Mouse (Mus musculus) brown adipose tissue, adult 24 weeks (tissue): ENCODE results near the gene Tor1aip2. TPM values are rescaled to one million over a fixed set of nuclear protein-coding genes. Genes with fewer than 3 reads are reported as not detected.
A peak's percentile ranks its signal among the peaks of the same experiment; 100 is the strongest.

ENCODE experiments used
- H3K27ac ChIP-seq: fragments of 200-500 bp; replicated peaks from 2 replicates; pipeline ENCODE4 v1.5.1; 2012; ENCODE audit warnings: low read depth, mild to moderate bottlenecking, low read length
- H3K4me1 ChIP-seq: fragments of 200-500 bp; 2 replicates; pipeline ENCODE4 v1.6.1; 2012; ENCODE audit warnings: low read length, mixed read lengths; ENCODE audit not compliant: control insufficient read depth, insufficient read depth, insufficient read length
- H3K4me3 ChIP-seq: fragments of 200-500 bp; 2 replicates; pipeline ENCODE4 v1.5.1; 2012; ENCODE audit warnings: low read depth, mild to moderate bottlenecking, low read length, moderate library complexity; ENCODE audit not compliant: insufficient read depth
- polyA plus RNA-seq: library from polyadenylated mRNA; stranded (reverse); fragments of >200 nt; gene quantifications from 2 replicates; pipeline ENCODE4 v1.2.4, GENCODE M21; 2012; ENCODE audit not compliant: missing spikeins, insufficient read depth, insufficient read length

Gene Tor1aip2
- polyA plus RNA-seq, 1 experiment = 61.1 TPM

GRCm38 (mm10) chr1:156073169-156073821 lies 38.1 kb downstream of the Tor1aip2 start:
- peak overlapping the region; percentile 74 for H3K27ac ChIP-seq
- H3K4me3 ChIP-seq = no peak overlapping the region
- peaks cover 7% of the 10 kb centered on the region; the same call in 1 of the 2 replicates for H3K4me1 ChIP-seq

- no peak overlapping the region for H3K27ac ChIP-seq
- no peak overlapping the region for H3K4me3 ChIP-seq
- peaks cover 7% of the 10 kb centered on the region; the same call in 1 of the 2 replicates for H3K4me1 ChIP-seq
These were observed 39.4 kb downstream of the Tor1aip2 start for GRCm38 (mm10) chr1:156074575-156074974.

DNA sequence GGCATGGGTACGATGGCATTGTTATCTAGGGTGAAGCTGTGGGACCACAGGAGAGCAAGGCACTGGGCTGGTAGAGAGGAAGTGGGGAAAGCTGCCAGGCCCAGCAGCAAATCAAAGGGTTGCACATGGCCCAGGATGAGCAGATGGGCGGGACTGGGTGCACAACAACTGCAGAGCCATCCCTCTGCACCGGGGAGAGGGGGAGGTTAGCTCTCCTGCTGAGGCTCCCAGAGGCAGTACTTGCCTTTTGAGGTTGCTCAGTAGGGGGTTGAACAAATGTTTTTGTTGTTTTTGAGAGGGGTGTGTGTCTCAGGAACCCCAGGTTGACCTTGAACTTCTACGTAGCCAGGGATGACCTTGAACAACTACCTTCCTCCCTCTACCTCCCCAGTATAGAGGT lies 41.3 kb downstream of the Tor1aip2 start:
- peaks cover 7% of the 10 kb centered on the region; the same call in 1 of the 2 replicates for H3K4me1 ChIP-seq
- H3K27ac ChIP-seq = no peak overlapping the region
- no peak overlapping the region for H3K4me3 ChIP-seq

- H3K4me3 ChIP-seq = no peak overlapping the region
- peaks cover 7% of the 10 kb centered on the region; the same call in 1 of the 2 replicates for H3K4me1 ChIP-seq
- H3K27ac ChIP-seq = no peak overlapping the region
These were observed 42.5 kb downstream of the Tor1aip2 start for GRCm38 (mm10) chr1:156077655-156078054.

DNA sequence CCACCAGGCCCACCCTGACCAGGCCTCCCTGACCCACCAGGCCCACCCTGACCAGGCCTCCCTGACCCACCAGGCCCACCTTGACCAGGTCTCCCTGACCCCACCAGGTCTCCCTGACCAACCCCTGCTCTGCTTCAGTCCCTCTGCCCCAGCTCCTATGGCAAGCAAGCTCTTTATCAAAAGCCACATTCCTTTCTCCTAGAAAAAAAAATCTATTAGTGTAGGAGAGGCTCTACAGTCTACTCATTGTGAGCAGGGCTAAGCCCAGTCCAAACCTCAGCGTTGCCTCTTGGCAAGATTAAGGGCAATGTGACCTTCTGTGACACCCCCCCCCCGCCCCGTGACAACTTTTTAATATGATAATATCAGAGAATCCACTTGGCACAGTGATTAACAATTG lies 49.4 kb downstream of the Tor1aip2 start:
- H3K27ac ChIP-seq = no peak overlapping the region
- no peak overlapping the region for H3K4me3 ChIP-seq
- no peaks in the 10 kb centered on the region for H3K4me1 ChIP-seq

- Histone ChIP-seq H3K4me1 (no peaks in the 10 kb centered on the region), H3K4me3 (no peak overlapping the region), H3K27ac (no peak overlapping the region)
These were observed 50.6 kb downstream of the Tor1aip2 start for GRCm38 (mm10) chr1:156085770-156086169.

GRCm38 (mm10) chr1:156087586-156087985 lies 52.4 kb downstream of the Tor1aip2 start:
- Histone ChIP-seq H3K4me3 (no peak overlapping the region), H3K27ac (no peak overlapping the region), H3K4me1 (no peaks in the 10 kb centered on the region)

DNA sequence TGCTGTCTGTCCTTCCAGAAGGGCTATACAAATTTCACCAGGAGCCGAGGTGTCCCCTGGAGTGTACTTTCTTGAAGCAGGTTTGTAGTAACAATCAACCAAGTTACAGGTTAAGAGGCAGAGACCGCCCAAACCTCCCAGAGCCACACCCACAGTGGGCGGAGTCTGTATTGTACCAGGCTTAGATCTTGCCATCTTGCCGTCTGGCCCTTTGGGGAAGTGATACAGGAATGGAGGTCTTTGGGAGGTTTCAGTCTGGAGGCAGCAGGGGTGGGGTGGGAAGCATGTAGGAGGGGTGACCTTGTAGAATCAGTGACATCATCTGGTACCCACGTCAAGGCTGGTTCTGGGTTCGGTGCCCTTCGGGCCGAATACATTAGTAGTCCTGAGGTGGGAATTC lies 54.4 kb downstream of the Tor1aip2 start:
- H3K4me1 ChIP-seq = no peaks in the 10 kb centered on the region
- no peak overlapping the region for H3K27ac ChIP-seq
- no peak overlapping the region for H3K4me3 ChIP-seq

GRCm38 (mm10) chr1:156090042-156090441 lies 54.8 kb downstream of the Tor1aip2 start:
- Histone ChIP-seq H3K27ac (no peak overlapping the region), H3K4me1 (no peaks in the 10 kb centered on the region), H3K4me3 (no peak overlapping the region)

DNA sequence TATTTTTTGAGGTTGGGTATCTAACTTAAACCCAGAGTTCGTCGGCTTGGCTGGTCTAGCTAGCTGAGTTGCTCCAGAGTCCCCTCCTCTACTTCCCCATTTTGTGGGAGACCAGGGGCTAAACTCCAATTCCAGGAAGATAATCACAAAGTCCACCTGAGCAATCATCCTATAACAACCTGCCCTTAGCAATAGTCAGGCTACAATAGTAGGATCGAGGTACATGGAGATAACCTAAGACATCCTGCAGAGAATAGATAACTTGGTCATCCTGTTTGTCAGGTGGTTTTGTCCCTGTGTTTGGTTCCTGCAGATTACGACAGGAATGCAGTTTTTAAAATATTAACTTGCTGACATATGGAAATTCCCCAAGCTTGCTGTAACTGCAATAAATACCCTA lies 56.6 kb downstream of the Tor1aip2 start:
- Histone ChIP-seq H3K27ac (no peak overlapping the region), H3K4me3 (no peak overlapping the region)

GRCm38 (mm10) chr1:156103763-156104162 lies 68.6 kb downstream of the Tor1aip2 start:
- H3K27ac ChIP-seq = no peak overlapping the region
- no peaks in the 10 kb centered on the region for H3K4me1 ChIP-seq
- H3K4me3 ChIP-seq = no peak overlapping the region

More for the DNA sequence above, 56.6 kb downstream of the Tor1aip2 start:
- no peaks in the 10 kb centered on the region for H3K4me1 ChIP-seq

DNA sequence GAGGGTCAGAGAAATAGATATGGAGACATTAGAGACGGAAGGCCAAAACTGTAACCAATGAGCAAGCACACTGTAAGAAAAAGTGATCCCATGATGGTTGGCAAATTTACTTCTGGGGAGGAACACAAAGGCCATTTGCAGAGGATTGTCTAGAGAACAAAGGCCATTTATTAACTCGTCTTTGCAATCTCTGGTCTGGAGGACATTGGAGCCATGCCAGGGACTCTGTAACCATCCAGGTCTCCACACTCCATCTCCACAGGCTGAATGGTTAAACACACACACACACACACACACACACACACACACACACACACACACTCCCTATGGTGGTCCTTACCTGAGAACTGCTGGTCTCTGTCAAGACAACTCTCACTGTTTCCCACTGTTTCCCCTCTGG lies 70.2 kb downstream of the Tor1aip2 start:
- no peaks in the 10 kb centered on the region for H3K4me1 ChIP-seq
- H3K27ac ChIP-seq = no peak overlapping the region
- H3K4me3 ChIP-seq = no peak overlapping the region

DNA sequence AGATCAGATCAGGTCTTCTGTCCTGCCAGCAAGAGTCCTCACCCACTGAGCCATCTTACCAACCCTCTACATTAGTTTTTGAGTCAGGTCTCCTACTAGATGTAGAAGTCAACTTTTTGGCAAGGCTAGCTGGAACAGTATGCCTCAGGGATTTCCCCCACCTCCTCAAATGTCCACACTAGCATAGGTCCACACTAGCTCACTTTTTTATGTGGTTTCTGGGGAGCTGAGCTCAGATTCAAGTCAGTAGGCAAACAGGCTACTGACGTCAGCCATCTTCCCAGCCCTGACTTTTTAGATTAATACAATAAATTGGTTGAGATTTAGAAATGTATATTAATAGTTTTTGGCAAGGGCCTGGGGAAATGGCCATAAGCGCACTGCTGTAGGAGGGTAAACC lies 72.2 kb downstream of the Tor1aip2 start:
- Histone ChIP-seq H3K4me3 (no peak overlapping the region), H3K4me1 (no peaks in the 10 kb centered on the region), H3K27ac (no peak overlapping the region)

- no peak overlapping the region for H3K4me3 ChIP-seq
- no peak overlapping the region for H3K27ac ChIP-seq
- no peaks in the 10 kb centered on the region for H3K4me1 ChIP-seq
These were observed 73.2 kb downstream of the Tor1aip2 start for GRCm38 (mm10) chr1:156108400-156108799.

GRCm38 (mm10) chr1:156111090-156111489 lies 75.9 kb downstream of the Tor1aip2 start:
- Histone ChIP-seq H3K4me3 (no peak overlapping the region), H3K27ac (no peak overlapping the region), H3K4me1 (no peaks in the 10 kb centered on the region)

DNA sequence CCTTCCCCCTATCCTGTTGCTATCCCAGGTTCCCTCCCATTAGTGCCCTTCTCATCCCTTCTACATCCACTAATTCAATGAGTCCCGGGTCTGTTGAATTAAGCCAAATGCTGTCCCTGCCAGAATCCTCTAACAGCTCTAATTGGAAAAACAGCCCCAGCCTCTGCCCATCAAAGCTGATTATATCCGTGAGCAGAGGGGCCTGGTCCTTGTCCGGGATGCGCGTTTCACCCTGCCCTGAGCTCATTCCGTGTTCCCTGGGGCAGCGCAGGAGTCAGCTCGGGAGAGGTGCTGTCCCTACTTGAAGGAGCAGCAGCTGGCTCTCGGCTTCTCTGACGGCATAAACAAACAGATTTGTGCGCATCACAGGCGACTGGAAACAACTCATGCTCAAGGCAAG lies 76.5 kb downstream of the Tor1aip2 start:
- H3K27ac ChIP-seq = no peak overlapping the region
- no peaks in the 10 kb centered on the region for H3K4me1 ChIP-seq
- H3K4me3 ChIP-seq = no peak overlapping the region
